Mouse (Mus musculus): ENCODE measurements around the gene Best3.
"Not testable (repeated sequence)": the region's sequence is repeated elsewhere in the genome, so short reads cannot be mapped to it uniquely, and the experiment has no call there.

Best3 gene

DNA sequence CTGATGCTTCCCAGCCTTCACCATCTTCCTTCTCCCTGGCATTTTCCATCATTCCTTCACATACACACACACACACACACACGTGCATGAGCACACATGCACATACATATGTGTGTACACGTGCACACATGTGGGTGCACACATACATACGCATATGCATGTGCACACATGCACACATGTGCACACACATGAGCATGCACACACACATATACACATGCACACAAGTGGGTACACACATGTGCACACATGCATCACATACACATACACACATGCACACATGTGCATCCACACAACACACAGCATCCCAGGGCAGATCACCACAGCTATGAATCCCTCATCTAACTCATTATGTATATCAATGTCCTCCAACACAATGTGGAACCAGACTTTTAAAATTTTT lies 45.0 kb downstream of the Best3 start:
- no peak for DNase-seq (ENCODE audit: low spot score)

DNA sequence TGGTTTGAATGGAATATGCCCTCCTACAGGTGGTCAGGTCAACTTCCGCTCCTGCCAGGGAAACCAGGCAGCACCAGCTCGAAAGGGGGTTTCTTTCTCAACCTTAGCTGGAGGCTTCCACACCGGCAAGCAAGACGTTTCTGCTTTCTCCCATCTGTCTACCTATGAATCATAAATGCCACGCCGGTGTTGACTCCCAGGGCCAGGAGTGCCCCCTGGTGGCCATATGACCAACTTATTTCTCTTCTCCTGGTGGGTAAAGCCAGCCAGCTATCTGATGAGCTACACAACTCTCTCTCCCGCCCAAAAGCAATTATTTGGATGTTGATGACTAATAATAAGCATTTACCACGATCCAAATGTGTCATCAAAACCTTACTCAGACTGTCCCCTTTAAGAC lies 47.7 kb downstream of the Best3 start:
- peak; percentile 74 for DNase-seq (ENCODE audit: low spot score)

DNA sequence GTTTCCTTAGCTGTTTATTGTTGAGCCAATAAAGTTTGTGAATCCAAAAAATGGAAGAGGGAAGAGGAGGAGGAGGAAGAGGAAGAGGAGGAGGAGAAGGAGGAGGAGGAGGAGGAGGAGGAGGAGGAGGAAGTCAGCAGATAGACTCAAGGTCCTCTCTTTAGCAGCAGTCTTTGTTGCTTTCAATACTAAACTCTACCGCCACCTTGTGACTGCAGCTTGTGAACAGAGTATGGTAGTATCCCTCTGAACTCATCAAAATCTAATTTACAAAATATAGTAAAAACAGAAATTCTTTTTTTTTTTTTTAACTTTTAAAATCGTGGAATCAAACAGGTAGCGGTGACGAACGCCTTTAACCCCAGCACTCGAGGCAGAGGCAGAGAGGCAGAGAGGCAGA lies 54.2 kb downstream of the Best3 start:
- no peak for DNase-seq (ENCODE audit: low spot score)

DNA sequence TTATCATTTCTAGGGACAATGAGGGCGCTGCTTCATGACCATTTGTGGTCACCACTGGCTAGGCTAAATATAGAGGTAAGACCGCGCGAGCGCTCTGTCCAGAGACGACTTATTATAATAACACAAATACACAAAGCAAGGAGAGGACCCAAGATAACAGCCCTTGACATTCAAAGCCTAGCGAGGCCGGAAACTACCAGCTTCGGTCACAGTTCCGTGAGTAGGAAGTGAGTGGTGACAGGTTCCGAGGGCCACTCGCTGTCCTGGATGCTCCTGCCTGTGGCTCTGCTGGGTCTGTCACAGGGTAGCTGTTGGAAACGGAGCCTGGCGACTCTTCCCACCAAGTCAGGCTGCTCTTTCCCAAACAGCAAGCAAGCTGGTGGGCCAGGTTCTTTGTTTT lies 56.2 kb downstream of the Best3 start:
- DNase-seq (ENCODE audit: low spot score), result no peak

DNA sequence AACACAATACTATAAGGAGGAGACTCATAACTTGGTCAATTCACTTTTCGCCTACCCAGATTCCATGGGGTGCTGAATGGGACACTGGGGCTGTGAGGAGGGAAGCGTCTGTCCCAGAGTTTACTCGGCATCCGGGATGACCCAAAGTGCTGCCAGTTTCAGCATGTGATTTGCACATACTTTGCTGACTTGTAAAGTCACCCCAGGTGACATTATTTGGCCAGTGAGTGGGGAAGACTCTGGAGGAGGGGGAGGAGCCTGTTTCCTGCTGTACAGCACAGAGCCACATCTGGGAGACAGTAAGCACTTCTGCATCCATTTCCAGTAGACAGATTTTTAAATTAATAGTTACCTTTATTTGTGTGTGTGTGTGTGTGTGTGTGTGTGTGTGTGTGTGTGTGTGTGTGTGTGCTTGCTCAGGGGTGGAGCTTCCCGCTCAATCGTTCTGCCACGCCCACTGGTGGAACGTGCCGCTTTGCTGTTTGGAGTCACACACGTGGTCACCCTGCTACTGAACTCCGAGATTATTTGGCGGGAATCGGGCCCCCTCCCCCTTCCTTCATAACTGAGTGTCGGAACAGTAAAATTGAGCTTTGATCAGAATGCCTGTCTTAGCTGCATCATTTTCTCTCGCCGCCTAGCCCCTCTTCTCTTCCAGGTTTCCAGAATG lies 57.5 kb downstream of the Best3 start:
- not testable (repeated sequence) for DNase-seq (ENCODE audit: low spot score)

DNA sequence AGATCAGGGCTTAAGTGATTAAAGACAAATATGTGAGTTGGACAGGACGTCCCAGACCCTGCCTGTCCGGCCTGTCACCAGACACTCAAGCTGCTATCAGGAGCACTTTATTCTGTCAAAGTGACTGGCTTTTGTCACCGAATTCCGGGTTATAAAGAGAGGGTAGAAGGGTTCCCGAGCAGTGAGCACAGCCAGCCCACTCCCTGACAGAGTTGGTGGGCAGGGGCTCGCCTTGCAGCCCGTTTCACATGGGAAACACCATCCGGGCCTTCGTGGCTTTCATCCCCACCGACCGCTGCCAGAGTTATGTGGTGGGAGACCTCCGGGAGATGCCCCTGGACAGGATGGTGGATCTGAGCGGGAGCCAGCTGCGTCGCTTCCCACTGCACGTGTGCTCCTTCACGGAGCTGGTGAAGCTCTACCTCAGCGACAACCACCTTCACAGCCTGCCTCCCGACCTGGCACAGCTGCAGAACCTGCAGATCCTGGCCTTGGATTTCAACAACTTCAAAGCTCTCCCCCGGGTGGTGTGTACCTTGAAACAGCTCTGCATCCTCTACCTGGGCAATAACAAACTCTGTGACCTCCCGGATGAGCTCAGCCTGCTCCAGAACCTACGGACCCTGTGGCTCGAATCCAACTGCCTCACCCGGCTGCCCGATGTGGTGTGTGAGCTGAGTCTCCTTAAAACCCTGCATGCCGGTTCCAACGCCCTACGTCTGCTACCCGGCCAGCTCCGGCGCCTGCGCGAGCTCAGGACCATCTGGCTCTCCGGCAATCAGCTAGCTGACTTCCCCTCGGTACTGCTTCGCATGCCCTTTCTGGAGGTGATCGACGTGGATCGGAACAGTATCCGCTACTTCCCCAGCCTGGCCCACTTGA lies 59.3 kb downstream of the Best3 start, which contains the start of gene Lrrc10:
Gene Lrrc10, plus strand, starts transcription at position 167 of the 882 bp plus-strand sequence.
- no peak for DNase-seq (ENCODE audit: low spot score)

DNA sequence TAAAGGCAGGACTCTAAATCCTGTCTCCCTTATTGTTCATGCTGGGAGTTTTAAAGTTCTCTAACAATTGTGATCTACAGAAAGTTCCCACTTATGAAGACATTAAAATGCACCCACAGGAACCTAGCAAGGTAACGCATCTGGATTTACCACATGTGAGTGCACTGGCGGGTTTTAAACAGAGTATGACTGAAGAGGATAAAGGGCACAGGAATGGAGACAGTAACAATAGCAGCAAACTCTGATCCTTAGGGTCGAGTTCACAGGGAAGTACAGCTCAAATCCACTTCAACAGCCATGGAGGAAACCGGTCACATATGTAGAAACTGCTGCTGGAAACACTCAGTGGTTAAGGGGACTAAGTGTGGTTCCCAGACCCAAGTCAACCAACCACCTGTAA lies 63.1 kb downstream of the Best3 start:
- no peak for DNase-seq (ENCODE audit: low spot score)

DNA sequence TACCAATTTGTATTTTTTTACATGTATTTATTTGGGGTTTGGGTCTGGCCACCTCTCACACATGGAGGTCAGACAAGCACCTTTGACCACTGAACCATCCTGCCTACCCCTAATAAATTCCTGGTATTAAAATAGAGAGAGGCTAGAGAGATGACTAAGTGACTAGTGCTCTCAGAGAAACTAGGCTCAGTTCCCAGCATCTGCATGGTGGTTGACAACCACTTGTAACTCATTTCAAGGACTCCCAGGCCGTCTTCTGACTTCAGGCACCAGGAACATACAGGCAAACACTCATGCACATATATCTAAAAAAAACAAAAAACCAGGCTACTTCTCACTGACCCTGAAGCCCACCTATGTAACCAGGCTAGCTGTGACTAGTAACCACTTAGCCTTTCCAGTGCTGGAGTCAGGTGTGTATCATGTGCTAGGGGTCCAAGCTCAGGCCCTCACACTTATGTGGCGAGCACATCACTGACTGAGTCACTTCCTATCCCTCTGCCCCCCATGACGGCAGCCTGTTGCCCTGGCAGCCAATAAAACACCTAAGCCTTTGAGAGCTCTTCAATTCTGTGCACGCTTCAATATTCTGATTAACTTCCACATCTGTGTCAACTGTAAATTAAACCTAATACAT lies 64.0 kb downstream of the Best3 start:
- DNase-seq (ENCODE audit: low spot score), result no peak

DNA sequence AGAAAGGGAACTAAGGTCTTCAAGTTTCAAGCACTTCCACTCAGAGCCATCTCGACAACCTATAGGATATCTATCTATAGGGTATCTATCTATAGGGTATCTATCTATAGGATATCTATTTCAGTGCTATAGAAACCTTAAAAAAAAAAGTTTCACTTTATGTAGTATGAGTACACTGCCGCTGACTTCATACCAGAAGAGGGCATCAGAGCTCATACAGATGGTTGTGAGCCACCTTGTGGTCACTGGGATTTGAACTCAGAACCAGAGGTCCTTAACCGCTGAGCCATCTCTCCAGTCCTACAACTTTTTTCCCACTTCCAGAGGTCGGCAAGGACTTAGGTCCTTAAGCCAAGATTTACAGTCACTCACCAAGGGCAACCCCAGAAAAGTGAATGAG lies 69.6 kb downstream of the Best3 start:
- no peak for DNase-seq (ENCODE audit: low spot score)

DNA sequence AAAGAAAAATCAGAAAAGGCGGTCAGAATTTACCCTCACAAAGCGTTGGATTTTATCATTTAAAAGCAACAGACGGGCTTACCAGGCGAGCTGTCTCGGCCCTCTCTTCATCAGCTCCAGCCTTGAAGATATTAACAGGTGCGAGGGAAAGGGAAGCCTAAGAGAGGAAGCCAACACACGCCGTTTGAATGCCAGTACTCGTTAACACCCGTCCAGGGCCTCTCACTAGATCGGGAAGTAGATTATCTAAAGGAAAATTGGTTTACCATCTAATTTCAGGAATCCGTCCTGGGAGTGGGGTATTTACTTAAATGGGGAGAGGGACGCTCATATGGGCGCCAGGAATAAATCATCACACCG lies 76.8 kb downstream of the Best3 start:
- no peak for DNase-seq (ENCODE audit: low spot score)

DNA sequence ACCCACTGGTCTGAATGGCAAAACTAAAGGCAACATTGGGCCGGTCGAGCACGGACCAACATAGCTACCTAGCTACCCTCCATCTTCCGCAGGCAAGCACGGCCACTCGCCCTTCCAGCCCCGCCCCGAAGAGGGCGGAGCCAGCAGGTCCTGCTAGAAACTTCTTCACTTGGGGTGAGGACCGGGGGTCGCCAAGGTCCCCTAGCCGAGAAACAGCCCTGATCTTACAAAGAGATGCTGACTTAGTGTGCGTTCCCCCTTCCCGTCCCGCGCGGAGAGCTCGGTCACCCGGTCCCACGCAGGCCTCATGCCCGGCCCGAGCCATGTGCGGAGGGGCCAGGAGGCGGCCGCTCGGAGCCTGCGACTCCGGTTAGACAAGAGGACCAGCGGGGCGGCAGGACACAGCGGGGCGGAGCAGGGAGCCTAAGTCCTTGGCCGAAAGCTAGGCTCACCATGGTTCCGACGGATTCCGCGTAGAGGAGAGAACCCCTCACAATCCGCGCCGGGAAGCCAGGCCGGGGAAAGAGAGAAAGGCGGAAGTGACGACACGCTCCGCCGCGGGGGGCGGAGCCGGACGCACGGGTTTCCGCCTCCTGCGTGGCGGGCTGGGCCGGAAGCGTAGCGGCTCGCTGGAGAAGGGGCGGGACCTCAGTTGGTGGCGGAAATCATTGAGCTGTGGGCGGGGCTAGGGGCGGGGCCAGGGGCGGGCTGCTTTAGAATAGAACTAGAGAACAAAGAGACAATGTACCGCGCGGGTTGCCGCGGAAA lies 77.3 kb downstream of the Best3 start, which contains the start of gene Cct2:
Gene Cct2, minus strand, starts transcription at position 561 of the 768 bp plus-strand sequence.
- DNase-seq (ENCODE audit: low spot score), result peak; percentile 58

DNA sequence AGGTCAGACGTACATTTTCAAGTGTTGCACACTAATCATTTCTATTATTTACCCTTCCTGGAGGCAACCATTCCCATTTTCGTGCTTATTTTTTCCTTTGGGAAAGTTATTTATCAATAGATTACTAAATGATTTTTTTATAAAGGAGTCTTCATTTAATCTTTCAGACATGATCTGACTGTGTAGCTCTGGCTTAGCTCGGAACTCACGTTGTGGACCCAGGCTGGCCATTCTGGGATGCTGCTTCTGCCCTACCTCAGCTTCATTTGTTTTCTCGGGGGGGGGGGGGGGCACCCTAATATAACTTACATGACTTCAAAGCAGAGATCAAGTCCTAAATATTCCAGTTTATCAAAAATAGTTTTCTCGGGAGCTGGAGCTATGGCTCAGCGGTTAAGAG lies 78.0 kb downstream of the Best3 start:
- no peak for DNase-seq (ENCODE audit: low spot score)

DNA sequence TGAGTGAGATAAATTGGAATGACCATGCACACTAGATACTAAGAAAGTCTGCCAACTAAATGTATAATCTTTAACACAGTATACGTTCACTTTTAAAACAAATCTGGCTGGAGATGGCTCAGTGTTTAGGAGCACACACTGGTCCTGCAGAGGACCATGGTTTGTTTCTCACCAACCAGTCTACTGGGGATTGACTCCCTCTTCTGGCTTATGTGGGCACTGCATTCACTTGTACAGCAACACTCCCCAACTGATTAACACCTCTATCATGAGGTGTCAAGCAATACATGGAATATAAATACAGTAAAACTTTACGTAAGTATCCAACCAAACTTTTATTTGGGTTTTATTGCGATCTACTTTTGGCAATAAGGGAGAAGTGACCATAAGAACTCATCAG lies 83.0 kb downstream of the Best3 start:
- no peak for DNase-seq (ENCODE audit: low spot score)

DNA sequence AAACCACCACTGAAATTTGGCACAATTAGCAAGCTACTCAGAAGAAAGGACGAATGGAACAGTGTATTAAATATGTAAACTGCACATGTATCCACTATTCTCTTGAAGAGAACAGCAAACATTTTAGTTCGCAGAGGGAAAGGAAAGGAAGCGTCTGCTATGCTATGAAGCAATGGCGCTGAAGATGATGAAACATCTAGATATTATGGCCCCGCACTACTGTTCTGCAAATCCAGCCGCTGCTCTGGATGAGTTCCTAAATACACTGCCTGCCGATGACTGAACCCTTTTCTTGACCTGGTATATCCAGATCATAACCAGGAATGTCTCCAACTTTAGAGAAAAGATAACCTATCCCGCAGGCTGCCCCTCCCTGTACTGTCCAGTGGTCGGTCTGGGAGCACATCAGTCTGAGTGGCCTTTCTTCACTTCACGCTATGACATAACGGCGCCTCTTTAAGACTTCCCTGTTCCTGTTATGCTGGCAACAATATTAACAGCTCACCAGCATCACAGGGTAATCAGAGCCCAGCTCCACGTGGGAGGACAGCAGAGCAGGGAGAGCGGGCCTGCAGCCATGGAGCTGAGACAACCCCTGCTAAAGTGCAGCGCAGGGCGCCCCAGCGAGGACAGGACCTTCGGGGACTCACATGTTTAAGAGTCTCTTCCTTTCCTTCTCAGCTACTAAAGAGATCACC lies 86.2 kb downstream of the Best3 start:
- no peak for DNase-seq (ENCODE audit: low spot score)

DNA sequence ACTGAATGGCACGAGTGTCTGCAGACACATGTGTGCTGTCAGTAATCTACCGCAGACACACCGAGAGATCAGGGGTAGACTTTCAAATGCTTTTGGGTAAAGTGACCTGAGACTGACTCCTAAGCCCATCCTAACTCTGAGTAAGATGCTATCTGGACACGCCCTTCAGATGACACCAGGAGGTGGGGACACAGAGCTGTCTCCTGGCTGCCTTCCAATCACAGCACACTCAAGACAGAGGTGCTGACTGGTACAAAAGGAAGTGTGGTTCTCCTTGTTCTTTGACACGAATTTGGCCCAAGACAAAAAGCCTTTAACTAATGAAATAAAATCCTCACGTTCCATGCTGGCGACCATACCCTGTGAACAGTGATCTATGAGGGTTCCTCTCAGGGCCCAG lies 87.1 kb downstream of the Best3 start:
- no peak for DNase-seq (ENCODE audit: low spot score)
